ENCODE assay signal across 8 mouse cellular contexts in the genomic region with DNA sequence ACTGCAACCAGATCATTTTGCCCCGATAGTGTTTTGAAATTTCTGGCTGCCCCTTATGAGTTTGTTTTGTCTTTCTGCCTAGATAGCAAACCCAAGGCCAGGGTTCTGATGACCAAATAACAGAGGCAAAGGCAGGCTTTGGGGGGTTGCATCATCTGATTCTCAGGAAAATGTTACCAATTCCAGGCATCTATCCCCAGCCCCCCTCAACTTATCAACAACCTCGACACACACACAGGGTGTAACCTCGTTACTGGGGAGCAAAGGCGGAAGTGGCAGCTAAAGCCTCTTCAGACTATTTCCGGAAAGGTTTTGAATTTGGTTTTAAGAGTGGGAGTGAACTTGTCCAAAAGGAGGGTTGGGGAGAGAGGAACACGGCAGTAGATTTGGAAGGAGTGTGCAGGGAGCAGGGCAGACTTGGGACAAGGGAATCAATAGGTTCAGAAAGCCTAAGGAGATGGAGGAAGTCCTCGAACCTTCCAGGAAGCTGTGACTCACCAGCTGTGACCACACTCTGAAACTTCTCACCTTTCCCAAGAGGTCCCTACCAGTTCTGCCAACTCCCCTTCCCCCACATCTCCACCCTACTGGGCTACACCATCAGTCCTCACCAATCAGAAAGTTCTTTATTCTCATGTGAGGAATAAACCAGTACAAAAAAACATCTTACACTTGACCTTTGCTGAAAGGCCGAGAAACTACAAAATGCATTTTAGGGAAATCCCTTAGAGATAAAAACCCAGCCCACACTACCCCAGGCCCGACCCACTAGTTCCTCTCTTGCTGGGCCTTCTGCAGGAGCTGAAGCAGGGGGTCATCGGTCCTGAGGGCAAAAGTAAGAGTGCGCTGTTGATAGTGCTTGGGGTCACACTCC. TPM values are rescaled to one million over a fixed set of nuclear protein-coding genes. Genes with fewer than 3 reads are reported as not detected.
DNase-seq lines count a peak whose midpoint lies in the region; ATAC-seq lines count a peak whose summit lies in the region.

No protein-coding gene starts in this region.

- ATAC-seq in granulocyte monocyte progenitor cell, adult 5-6 weeks (replicated peaks; ENCODE audit: poor library complexity, severe bottlenecking), result peak; percentile 80

- peak; percentile 78 for DNase-seq in ovary, adult 18-20 months (ENCODE audit: low spot score)
- no peak for DNase-seq in ovary, postnatal 36 days (ENCODE audit: low spot score)
- DNase-seq in lung, postnatal 14 days, result peak; percentile 51
- DNase-seq in thymus, postnatal 36 days, result peak; percentile 39 to 43
- DNase-seq in layer of hippocampus, adult 9-11 months, result no peak
- no peak for DNase-seq in layer of hippocampus, postnatal 14 days (ENCODE audit: low spot score in 2 of 2)
- DNase-seq in cerebellum, postnatal 36 days, result no peak

RNA-seq across cellular contexts. Expression of a gene that starts 5.0 kb away (rescaled TPM):
- total RNA-seq in granulocyte monocyte progenitor cell, adult 5-6 weeks (2014; fragmentation: Nextera tagmentation), result 39.2 and 44.6 TPM in 2 replicates
- 35.6 and 41.8 TPM in 2 replicates for total RNA-seq in granulocyte monocyte progenitor cell, adult 5-6 weeks (2017)
- total RNA-seq in layer of hippocampus, postnatal 14 days (2021), result 10 to 100 TPM; 26.5 to 28.6 TPM

RNA-seq across cellular contexts. Expression of a gene that starts 51.8 kb away (rescaled TPM):
- 68.1 and 71.8 TPM in 2 replicates for total RNA-seq in granulocyte monocyte progenitor cell, adult 5-6 weeks (2014; fragmentation: Nextera tagmentation)
- 61.8 and 66.6 TPM in 2 replicates for total RNA-seq in granulocyte monocyte progenitor cell, adult 5-6 weeks (2017)
- total RNA-seq in layer of hippocampus, postnatal 14 days (2021), result 10 to 100 TPM; 17.5 to 18.5 TPM

Comparison
In these comparisons a context has a peak if more than half of its experiments do, and no peak if none do; other contexts are left out.
1. DNase-seq: peak in ovary, adult 18-20 months (single experiment), lung, postnatal 14 days (single experiment) and thymus, postnatal 36 days (2 of 2); none in ovary, postnatal 36 days (single experiment), layer of hippocampus, adult 9-11 months (single experiment), layer of hippocampus, postnatal 14 days (0 of 2) and cerebellum, postnatal 36 days (0 of 2).